Mouse (Mus musculus) MEL (cell line): Measurements from ENCODE around the gene P2ry4. TPM values are rescaled to one million over a fixed set of nuclear protein-coding genes. Genes with fewer than 3 reads are reported as not detected.

Experiments
- DNase-seq: peaks from one replicate; pipeline ENCODE4 v3.0.0; 2011; ENCODE audit warnings: low read depth, low spot score
- H3K27ac ChIP-seq: 2 replicates; pipeline ENCODE4 v1.5.1; 2012; ENCODE audit warnings: low read depth, mild to moderate bottlenecking, control low read depth, low read length, moderate library complexity; ENCODE audit not compliant: control insufficient read depth
- H3K27me3 ChIP-seq, 2 experiments: fragments of 150-350 bp in 1 of 2; sonication (generic) in 1 of 2; 2 replicates each; pipeline ENCODE4 v1.6.1; 2012; ENCODE audit warnings: low read length in 2 of 2, mild to moderate bottlenecking in 2 of 2, improper control_type of control experiment in 1 of 2, moderate library complexity in 1 of 2; ENCODE audit not compliant: insufficient read depth in 2 of 2, control insufficient read depth in 1 of 2
- H3K36me3 ChIP-seq, 2 experiments: 2 replicates each; pipeline ENCODE4 v1.6.1; 2012 to 2014; ENCODE audit warnings: low read length in 2 of 2, improper control_type of control experiment in 1 of 2, inconsistent platforms in 1 of 2, mild to moderate bottlenecking in 1 of 2; ENCODE audit not compliant: insufficient read depth in 2 of 2, control insufficient read depth in 1 of 2
- H3K4me1 ChIP-seq, 2 experiments: fragments of 150-350 bp in 1 of 2; sonication (generic) in 1 of 2; 2 replicates each; pipeline ENCODE4 v1.6.1; 2012; ENCODE audit warnings: low read length in 2 of 2, improper control_type of control experiment in 1 of 2, mild to moderate bottlenecking in 1 of 2; ENCODE audit not compliant: insufficient read depth in 2 of 2, control insufficient read depth in 1 of 2
- H3K4me3 ChIP-seq, 2 experiments: fragments of 150-350 bp in 1 of 2; sonication (generic) in 1 of 2; 2 replicates each; pipeline ENCODE4 v1.5.1; 2012; ENCODE audit warnings: low read depth in 2 of 2, low read length in 2 of 2, mild to moderate bottlenecking in 2 of 2, moderate library complexity in 2 of 2, control low read depth in 1 of 2, improper control_type of control experiment in 1 of 2; ENCODE audit not compliant: control insufficient read depth in 1 of 2, insufficient read depth in 1 of 2
- H3K79me2 ChIP-seq: 2 replicates; pipeline ENCODE4 v1.6.1; 2012; ENCODE audit warnings: mild to moderate bottlenecking, low read length, moderate library complexity; ENCODE audit not compliant: control insufficient read depth, poor library complexity, insufficient read depth
- H3K9ac ChIP-seq: 2 replicates; pipeline ENCODE4 v1.6.1; 2012; ENCODE audit warnings: low read depth, mild to moderate bottlenecking, control low read depth, low read length, moderate library complexity; ENCODE audit not compliant: control insufficient read depth, poor library complexity, severe bottlenecking
- H3K9me3 ChIP-seq: fragments of 150-350 bp; sonication (generic); replicated peaks from 2 replicates; pipeline ENCODE4 v1.6.1; 2012; ENCODE audit warnings: mild to moderate bottlenecking, low read length, improper control_type of control experiment, moderate library complexity; ENCODE audit not compliant: insufficient read depth
- BHLHE40 ChIP-seq: IDR thresholded peaks from 2 replicates; pipeline ENCODE4 v1.6.1; 2012; ENCODE audit warnings: low read depth, mild to moderate bottlenecking, inconsistent platforms, low read length, improper control_type of control experiment, borderline replicate concordance
- CHD1 ChIP-seq: IDR thresholded peaks from 2 replicates; pipeline ENCODE4 v1.6.1; 2012; ENCODE audit warnings: low read depth, mild to moderate bottlenecking, inconsistent platforms, low read length, improper control_type of control experiment
- CHD2 ChIP-seq: IDR thresholded peaks from 2 replicates; pipeline ENCODE4 v1.6.1; 2011; ENCODE audit warnings: low read length, improper control_type of control experiment
- EP300 ChIP-seq, 2 experiments: IDR thresholded peaks; 2 replicates each; pipeline ENCODE4 v1.6.1; 2011; ENCODE audit warnings: improper control_type of control experiment in 2 of 2, low read length in 2 of 2, low read depth in 1 of 2, mild to moderate bottlenecking in 1 of 2
- GABPA ChIP-seq: IDR thresholded peaks from 2 replicates; pipeline ENCODE4 v1.6.1; 2012; ENCODE audit warnings: low read depth, mild to moderate bottlenecking, inconsistent platforms, low read length, improper control_type of control experiment, moderate library complexity
- GATA1 ChIP-seq: IDR thresholded peaks from 2 replicates; pipeline ENCODE4 v1.6.1; 2011; ENCODE audit warnings: low read depth, low read length, improper control_type of control experiment
- HCFC1 ChIP-seq: IDR thresholded peaks from 2 replicates; pipeline ENCODE4 v1.6.1; 2012; ENCODE audit warnings: low read depth, mild to moderate bottlenecking, inconsistent platforms, low read length, improper control_type of control experiment, moderate library complexity
- MAZ ChIP-seq: IDR thresholded peaks from 2 replicates; pipeline ENCODE4 v1.6.1; 2012; ENCODE audit warnings: low read depth, mild to moderate bottlenecking, inconsistent platforms, low read length, improper control_type of control experiment
- MEF2A ChIP-seq: IDR thresholded peaks from 2 replicates; pipeline ENCODE4 v1.6.1; 2014; ENCODE audit warnings: low read depth, mild to moderate bottlenecking, inconsistent platforms, low read length, improper control_type of control experiment; ENCODE audit not compliant: poor library complexity, insufficient replicate concordance, severe bottlenecking; ENCODE audit errors: extremely low read depth
- MXI1 ChIP-seq: IDR thresholded peaks from 2 replicates; pipeline ENCODE4 v1.6.1; 2011; ENCODE audit warnings: mild to moderate bottlenecking, low read depth, low read length, improper control_type of control experiment
- MYB ChIP-seq: IDR thresholded peaks from 2 replicates; pipeline ENCODE4 v1.6.1; 2011; ENCODE audit warnings: mild to moderate bottlenecking, low read depth, low read length, improper control_type of control experiment
- MYC ChIP-seq: IDR thresholded peaks from 2 replicates; pipeline ENCODE4 v1.6.1; 2011; ENCODE audit warnings: low read depth, mild to moderate bottlenecking, low read length, improper control_type of control experiment, moderate library complexity
- NRF1 ChIP-seq: IDR thresholded peaks from 2 replicates; pipeline ENCODE4 v1.6.1; 2014; ENCODE audit warnings: low read depth, mild to moderate bottlenecking, inconsistent platforms, low read length, improper control_type of control experiment, moderate library complexity; ENCODE audit not compliant: poor library complexity, insufficient read depth, severe bottlenecking
- POLR2A ChIP-seq, 2 experiments: IDR thresholded peaks; 2 replicates each; pipeline ENCODE4 v1.6.1; 2011 to 2012; ENCODE audit warnings: low read length in 2 of 2, mild to moderate bottlenecking in 2 of 2, control low read depth in 1 of 2, improper control_type of control experiment in 1 of 2, low read depth in 1 of 2, moderate library complexity in 1 of 2; ENCODE audit not compliant: control insufficient read depth in 1 of 2, insufficient read depth in 1 of 2, poor library complexity in 1 of 2
- POLR2AphosphoS5 ChIP-seq: IDR thresholded peaks from 2 replicates; pipeline ENCODE4 v1.6.1; 2012; ENCODE audit warnings: low read depth, borderline replicate concordance, mild to moderate bottlenecking, inconsistent platforms, low read length, moderate library complexity, mixed read lengths
- RAD21 ChIP-seq: IDR thresholded peaks from 2 replicates; pipeline ENCODE4 v1.6.1; 2011; ENCODE audit warnings: mild to moderate bottlenecking, low read depth, low read length, improper control_type of control experiment
- RCOR1 ChIP-seq: IDR thresholded peaks from 2 replicates; pipeline ENCODE4 v1.6.1; 2012; ENCODE audit warnings: low read depth, mild to moderate bottlenecking, inconsistent platforms, low read length, improper control_type of control experiment
- SIN3A ChIP-seq: IDR thresholded peaks from 2 replicates; pipeline ENCODE4 v1.6.1; 2012; ENCODE audit warnings: low read length, improper control_type of control experiment, inconsistent platforms
- TAL1 ChIP-seq: IDR thresholded peaks from 2 replicates; pipeline ENCODE4 v1.6.1; 2012; ENCODE audit warnings: mild to moderate bottlenecking, inconsistent platforms, low read length, moderate library complexity, mixed read lengths
- TBP ChIP-seq: IDR thresholded peaks from 2 replicates; pipeline ENCODE4 v1.8.0; 2011; ENCODE audit warnings: low read depth, low read length, improper control_type of control experiment
- TCF12 ChIP-seq: IDR thresholded peaks from 2 replicates; pipeline ENCODE4 v1.6.1; 2014; ENCODE audit warnings: low read depth, mild to moderate bottlenecking, inconsistent platforms, low read length, improper control_type of control experiment, moderate library complexity
- UBTF ChIP-seq: IDR thresholded peaks from 2 replicates; pipeline ENCODE4 v1.6.1; 2012; ENCODE audit warnings: low read depth, mild to moderate bottlenecking, inconsistent platforms, low read length, improper control_type of control experiment, moderate library complexity, borderline replicate concordance; ENCODE audit not compliant: insufficient read depth
- USF1 ChIP-seq: IDR thresholded peaks from 2 replicates; pipeline ENCODE4 v1.6.1; 2014; ENCODE audit warnings: low read depth, mild to moderate bottlenecking, inconsistent platforms, low read length, improper control_type of control experiment, moderate library complexity
- ZC3H11A ChIP-seq: IDR thresholded peaks from 2 replicates; pipeline ENCODE4 v1.6.1; 2012; ENCODE audit warnings: low read depth, mild to moderate bottlenecking, inconsistent platforms, low read length, improper control_type of control experiment
- ZKSCAN1 ChIP-seq: IDR thresholded peaks from 2 replicates; pipeline ENCODE4 v1.6.1; 2012; ENCODE audit warnings: low read depth, mild to moderate bottlenecking, inconsistent platforms, low read length, improper control_type of control experiment, moderate library complexity
- ZMIZ1 ChIP-seq: IDR thresholded peaks from 2 replicates; pipeline ENCODE4 v1.6.1; 2012; ENCODE audit warnings: low read depth, mild to moderate bottlenecking, inconsistent platforms, low read length, improper control_type of control experiment, moderate library complexity
- ZNF384 ChIP-seq: IDR thresholded peaks from 2 replicates; pipeline ENCODE4 v1.6.1; 2012; ENCODE audit warnings: low read depth, mild to moderate bottlenecking, inconsistent platforms, low read length, improper control_type of control experiment
- polyA plus RNA-seq, 2 experiments: library from polyadenylated mRNA; stranded (reverse) in 1 of 2; unstranded in 1 of 2; fragments of >175 nt in 1 of 2; fragments of >200 nt in 1 of 2; gene quantifications; 2 replicates each; pipeline versions ENCODE4 v1.2.1 to v1.2.4; 2012; ENCODE audit warnings: low replicate concordance in 2 of 2, low read depth in 1 of 2; ENCODE audit not compliant: insufficient read length in 2 of 2, insufficient read depth in 1 of 2, missing spikeins in 1 of 2
- total RNA-seq: library from RNA; depleted of rRNA; stranded (reverse); fragments of 300-350 nt; gene quantifications from 2 replicates; pipeline ENCODE4 v1.2.3, GENCODE M21; 2012; rRNA removed

Gene P2ry4
- total RNA-seq, result not detected in 2 replicates
- polyA plus RNA-seq, result not detected

GRCm38 (mm10) chrX:100594791-100595190 is at the start of gene P2ry4:
TSS of gene P2ry4 (minus strand) at chrX:100594869.
- Histone ChIP-seq H3K4me1 (no peaks in the 10 kb centered on the region), H3K79me2 (no peaks in the 10 kb centered on the region), H3K27me3 (no peaks in the 10 kb centered on the region), H3K36me3 (no peaks in the 10 kb centered on the region), H3K9ac (no peak within 1 kb of the TSS), H3K9me3 (no peaks in the 10 kb centered on the region), H3K27ac (no peak within 1 kb of the TSS), H3K4me3 (no peak within 1 kb of the TSS)
- no peak for TF ChIP-seq MAZ
- no peak for TF ChIP-seq MYB
- TF ChIP-seq UBTF, result no peak
- no peak for TF ChIP-seq MEF2A
- TF ChIP-seq MYC, result no peak
- TF ChIP-seq GABPA, result no peak
- no peak for TF ChIP-seq TCF12
- TF ChIP-seq ZC3H11A, result no peak
- TF ChIP-seq BHLHE40, result no peak
- TF ChIP-seq POLR2A (IDR thresholded peaks at IDR 0.05; ENCODE audit: control insufficient read depth in 1 of 2, insufficient read depth in 1 of 2, low read depth in 1 of 2, low read length in 2 of 2, poor library complexity in 1 of 2), result no peak
- no peak for TF ChIP-seq RAD21
- TF ChIP-seq ZMIZ1, result no peak
- no peak for TF ChIP-seq CHD2
- DNase-seq, result no peak

- DNase-seq, result peak; percentile 36
- Histone ChIP-seq H3K36me3 (peaks cover 2 to 13% of the 10 kb centered on the region in 2 experiments), H3K9ac (no peak overlapping the region), H3K27me3 (no peaks in the 10 kb centered on the region), H3K27ac (no peak overlapping the region), H3K4me3 (no peak overlapping the region), H3K79me2 (no peaks in the 10 kb centered on the region), H3K9me3 (no peaks in the 10 kb centered on the region), H3K4me1 (peaks cover 4 to 10% of the 10 kb centered on the region in 2 experiments; a peak in 3 of 4 replicates)
- no peak for TF ChIP-seq CHD2
- TF ChIP-seq ZKSCAN1, result no peak
- TF ChIP-seq MEF2A, result no peak
- peak; percentile 56; the same call in 1 of the 2 replicates for TF ChIP-seq TCF12
- no peak for TF ChIP-seq RAD21
- peak; percentile 60 for TF ChIP-seq GATA1
- no peak for TF ChIP-seq BHLHE40
- TF ChIP-seq SIN3A, result no peak
- no peak for TF ChIP-seq TBP
- peak; percentile 7 to 38; a peak in 2 of 4 replicates for TF ChIP-seq EP300 (IDR thresholded peaks at IDR 0.05; ENCODE audit: low read depth in 1 of 2, low read length in 2 of 2)
- TF ChIP-seq POLR2A (IDR thresholded peaks at IDR 0.05; ENCODE audit: control insufficient read depth in 1 of 2, insufficient read depth in 1 of 2, low read depth in 1 of 2, low read length in 2 of 2, poor library complexity in 1 of 2), result no peak
- TF ChIP-seq TAL1, result peak; percentile 26
- no peak for TF ChIP-seq ZC3H11A
- no peak for TF ChIP-seq USF1
- no peak for TF ChIP-seq POLR2AphosphoS5
- TF ChIP-seq MYC, result no peak
- TF ChIP-seq ZMIZ1, result no peak
- TF ChIP-seq RCOR1, result no peak
- no peak for TF ChIP-seq ZNF384
- no peak for TF ChIP-seq HCFC1
- TF ChIP-seq MXI1, result no peak
- TF ChIP-seq CHD1, result no peak
- TF ChIP-seq MYB, result no peak
- TF ChIP-seq NRF1, result no peak
Observed at GRCm38 (mm10) chrX:100638477-100638876, 43.8 kb upstream of the P2ry4 start.
